Mouse (Mus musculus): ENCODE data around the gene 1600012H06Rik. TPM values are rescaled to one million over a fixed set of nuclear protein-coding genes. Genes with fewer than 3 reads are reported as not detected.

1600012H06Rik gene
- polyA plus RNA-seq, 1 experiment from 2014 or later, result 40.8 TPM

DNA sequence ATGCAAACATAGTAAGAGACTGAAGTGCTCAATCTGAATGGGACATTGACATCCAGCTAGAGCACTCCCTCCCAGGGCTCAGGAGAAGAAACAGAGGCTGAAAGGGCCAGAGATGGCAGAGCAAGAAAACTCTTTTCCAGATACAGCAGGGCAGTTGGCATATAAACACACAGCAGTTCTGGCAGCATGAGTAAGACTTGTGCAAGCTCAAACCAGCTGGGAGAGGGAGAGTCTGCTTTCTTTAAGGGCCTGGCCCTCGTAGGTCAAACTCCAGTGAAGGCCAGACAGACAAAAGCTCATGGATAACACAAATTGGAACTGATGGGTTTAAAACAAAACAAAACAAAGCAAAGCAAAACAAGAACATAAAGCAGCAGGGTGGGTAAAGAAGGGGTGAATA, 36.4 kb upstream of the 1600012H06Rik start:
- TF ChIP-seq CTCF (IDR thresholded peaks at IDR 0.05; ENCODE audit: low read depth), result no peak
- H3K9ac ChIP-seq (ENCODE audit: low read depth, low read length), result no peak overlapping the region
- no peak for ATAC-seq
- H3K4me1 ChIP-seq (replicated peaks; ENCODE audit: control insufficient read depth, insufficient read depth, low read length), result no peaks in the 10 kb centered on the region
- 43% methylated on average over 1 of the region's 1 CpGs for WGBS
- H3K9me3 ChIP-seq (ENCODE audit: control insufficient read depth), result no peaks in the 10 kb centered on the region
- no peak overlapping the region for H3K4me2 ChIP-seq (replicated peaks; ENCODE audit: low read depth)
- H3K36me3 ChIP-seq (ENCODE audit: control insufficient read depth, insufficient read depth), result no peaks in the 10 kb centered on the region
- no peak overlapping the region for H3K4me3 ChIP-seq (ENCODE audit: low read depth, low read length)
- no peaks in the 10 kb centered on the region for H3K27me3 ChIP-seq (replicated peaks; ENCODE audit: control insufficient read depth, insufficient read depth, low read length)
- no peak overlapping the region for H3K27ac ChIP-seq (ENCODE audit: low read depth, low read length)

GRCm38 (mm10) chr17:14907136-14907535, 35.8 kb upstream of the 1600012H06Rik start:
- no peaks in the 10 kb centered on the region for H3K9me3 ChIP-seq (ENCODE audit: control insufficient read depth)
- H3K4me2 ChIP-seq (replicated peaks; ENCODE audit: low read depth), result no peak overlapping the region
- no peak for ATAC-seq
- H3K27me3 ChIP-seq (replicated peaks; ENCODE audit: control insufficient read depth, insufficient read depth, low read length), result no peaks in the 10 kb centered on the region
- H3K4me3 ChIP-seq (ENCODE audit: low read depth, low read length), result no peak overlapping the region
- no peaks in the 10 kb centered on the region for H3K36me3 ChIP-seq (ENCODE audit: control insufficient read depth, insufficient read depth)
- H3K4me1 ChIP-seq (replicated peaks; ENCODE audit: control insufficient read depth, insufficient read depth, low read length), result no peaks in the 10 kb centered on the region
- H3K27ac ChIP-seq (ENCODE audit: low read depth, low read length), result no peak overlapping the region
- no peak for TF ChIP-seq CTCF (IDR thresholded peaks at IDR 0.05; ENCODE audit: low read depth)
- 58% methylated on average over 12 of the region's 12 CpGs for WGBS
- H3K9ac ChIP-seq (ENCODE audit: low read depth, low read length), result no peak overlapping the region

GRCm38 (mm10) chr17:14909331-14909730, 33.7 kb upstream of the 1600012H06Rik start:
- no peak overlapping the region for H3K4me3 ChIP-seq (ENCODE audit: low read depth, low read length)
- H3K27me3 ChIP-seq (replicated peaks; ENCODE audit: control insufficient read depth, insufficient read depth, low read length), result no peaks in the 10 kb centered on the region
- 82% methylated on average over 5 of the region's 5 CpGs for WGBS
- H3K27ac ChIP-seq (ENCODE audit: low read depth, low read length), result no peak overlapping the region
- no peak overlapping the region for H3K4me2 ChIP-seq (replicated peaks; ENCODE audit: low read depth)
- no peak for ATAC-seq
- H3K9me3 ChIP-seq (ENCODE audit: control insufficient read depth), result no peaks in the 10 kb centered on the region
- TF ChIP-seq CTCF (IDR thresholded peaks at IDR 0.05; ENCODE audit: low read depth), result no peak
- no peaks in the 10 kb centered on the region for H3K4me1 ChIP-seq (replicated peaks; ENCODE audit: control insufficient read depth, insufficient read depth, low read length)
- no peaks in the 10 kb centered on the region for H3K36me3 ChIP-seq (ENCODE audit: control insufficient read depth, insufficient read depth)
- H3K9ac ChIP-seq (ENCODE audit: low read depth, low read length), result no peak overlapping the region

DNA sequence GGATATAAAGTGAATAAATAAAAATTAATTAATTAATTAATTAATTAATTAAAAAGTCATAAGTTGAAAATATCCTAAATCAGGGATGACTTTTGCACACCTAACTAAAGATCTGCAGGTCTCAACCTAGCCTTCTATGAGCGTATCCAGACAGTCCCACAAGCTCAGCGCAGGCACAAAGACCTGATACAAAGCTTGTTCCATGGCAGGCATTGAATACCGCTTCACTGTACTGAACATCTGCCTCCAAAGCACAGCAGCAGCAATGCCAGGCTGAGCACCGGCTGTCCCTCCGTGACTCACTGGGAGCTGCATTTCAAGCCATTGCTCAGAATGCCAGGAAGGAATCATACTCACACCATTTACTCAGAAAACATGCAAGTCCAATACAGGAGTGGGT, 32.2 kb upstream of the 1600012H06Rik start:
- no peaks in the 10 kb centered on the region for H3K27me3 ChIP-seq (replicated peaks; ENCODE audit: control insufficient read depth, insufficient read depth, low read length)
- WGBS, result 92% methylated on average over 5 of the region's 5 CpGs
- no peak overlapping the region for H3K27ac ChIP-seq (ENCODE audit: low read depth, low read length)
- no peak overlapping the region for H3K9ac ChIP-seq (ENCODE audit: low read depth, low read length)
- H3K4me2 ChIP-seq (replicated peaks; ENCODE audit: low read depth), result no peak overlapping the region
- no peak overlapping the region for H3K4me3 ChIP-seq (ENCODE audit: low read depth, low read length)
- no peaks in the 10 kb centered on the region for H3K9me3 ChIP-seq (ENCODE audit: control insufficient read depth)
- TF ChIP-seq CTCF (IDR thresholded peaks at IDR 0.05; ENCODE audit: low read depth), result no peak
- no peaks in the 10 kb centered on the region for H3K36me3 ChIP-seq (ENCODE audit: control insufficient read depth, insufficient read depth)
- H3K4me1 ChIP-seq (replicated peaks; ENCODE audit: control insufficient read depth, insufficient read depth, low read length), result no peaks in the 10 kb centered on the region
- no peak for ATAC-seq

DNA sequence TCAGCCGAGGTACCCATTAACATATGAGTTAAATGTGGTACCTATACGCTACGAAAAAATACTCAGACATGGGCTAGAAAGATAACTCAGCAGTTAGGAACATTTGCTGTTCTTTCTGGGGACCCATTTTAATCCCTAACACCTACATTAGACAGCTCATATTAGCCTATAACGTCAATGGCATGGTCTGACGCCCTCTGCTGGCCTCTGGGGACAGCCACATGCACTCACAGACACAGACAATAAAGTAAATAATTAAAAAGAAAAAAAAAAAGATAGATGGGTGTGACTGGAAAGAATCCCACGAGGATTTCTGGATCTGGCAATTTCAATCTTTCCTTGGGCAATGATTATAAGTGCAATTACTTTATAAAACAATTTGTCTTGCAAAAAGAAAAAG, 30.6 kb upstream of the 1600012H06Rik start:
- 52% methylated on average over 6 of the region's 6 CpGs for WGBS
- Histone ChIP-seq H3K4me3 (ENCODE audit: low read depth, low read length) (no peak overlapping the region), H3K4me2 (replicated peaks; ENCODE audit: low read depth) (no peak overlapping the region), H3K36me3 (ENCODE audit: control insufficient read depth, insufficient read depth) (no peaks in the 10 kb centered on the region), H3K9me3 (ENCODE audit: control insufficient read depth) (no peaks in the 10 kb centered on the region), H3K27ac (ENCODE audit: low read depth, low read length) (no peak overlapping the region), H3K4me1 (replicated peaks; ENCODE audit: control insufficient read depth, insufficient read depth, low read length) (no peaks in the 10 kb centered on the region), H3K27me3 (replicated peaks; ENCODE audit: control insufficient read depth, insufficient read depth, low read length) (no peaks in the 10 kb centered on the region), H3K9ac (ENCODE audit: low read depth, low read length) (no peak overlapping the region)
- no peak for ATAC-seq
- TF ChIP-seq CTCF (IDR thresholded peaks at IDR 0.05; ENCODE audit: low read depth), result peak; percentile 49

DNA sequence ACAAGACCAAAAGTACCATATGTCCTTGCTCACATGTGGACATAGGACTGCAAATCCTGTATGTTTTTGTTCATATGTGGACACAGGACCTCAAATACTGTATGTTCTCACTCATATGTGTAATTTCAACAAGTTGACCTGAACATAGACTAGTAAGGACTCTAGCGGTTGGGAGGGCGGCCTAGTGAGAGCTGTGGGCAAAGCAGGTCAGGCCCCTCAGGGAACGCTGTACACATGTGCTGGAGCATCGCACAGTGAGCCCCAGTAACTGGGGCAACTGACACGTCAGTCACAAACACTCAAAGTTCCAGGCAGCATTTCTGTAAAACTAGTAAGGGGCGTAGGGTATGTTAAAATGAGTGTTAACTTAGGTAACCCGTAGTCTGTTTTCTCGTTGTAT, 30.0 kb upstream of the 1600012H06Rik start:
- H3K4me2 ChIP-seq (replicated peaks; ENCODE audit: low read depth), result no peak overlapping the region
- ATAC-seq, result no peak
- no peaks in the 10 kb centered on the region for H3K9me3 ChIP-seq (ENCODE audit: control insufficient read depth)
- no peak overlapping the region for H3K9ac ChIP-seq (ENCODE audit: low read depth, low read length)
- no peak overlapping the region for H3K27ac ChIP-seq (ENCODE audit: low read depth, low read length)
- no peak overlapping the region for H3K4me3 ChIP-seq (ENCODE audit: low read depth, low read length)
- no peaks in the 10 kb centered on the region for H3K36me3 ChIP-seq (ENCODE audit: control insufficient read depth, insufficient read depth)
- H3K27me3 ChIP-seq (replicated peaks; ENCODE audit: control insufficient read depth, insufficient read depth, low read length), result no peaks in the 10 kb centered on the region
- WGBS, result 85% methylated on average over 8 of the region's 8 CpGs
- no peak for TF ChIP-seq CTCF (IDR thresholded peaks at IDR 0.05; ENCODE audit: low read depth)
- no peaks in the 10 kb centered on the region for H3K4me1 ChIP-seq (replicated peaks; ENCODE audit: control insufficient read depth, insufficient read depth, low read length)

- H3K27me3 ChIP-seq (replicated peaks; ENCODE audit: control insufficient read depth, insufficient read depth, low read length), result no peaks in the 10 kb centered on the region
- TF ChIP-seq CTCF (IDR thresholded peaks at IDR 0.05; ENCODE audit: low read depth), result no peak
- H3K4me1 ChIP-seq (replicated peaks; ENCODE audit: control insufficient read depth, insufficient read depth, low read length), result no peaks in the 10 kb centered on the region
- 81% methylated on average over 4 of the region's 4 CpGs for WGBS
- H3K4me2 ChIP-seq (replicated peaks; ENCODE audit: low read depth), result no peak overlapping the region
- H3K36me3 ChIP-seq (ENCODE audit: control insufficient read depth, insufficient read depth), result no peaks in the 10 kb centered on the region
- no peak for ATAC-seq
- H3K9ac ChIP-seq (ENCODE audit: low read depth, low read length), result no peak overlapping the region
- no peaks in the 10 kb centered on the region for H3K9me3 ChIP-seq (ENCODE audit: control insufficient read depth)
- no peak overlapping the region for H3K27ac ChIP-seq (ENCODE audit: low read depth, low read length)
- H3K4me3 ChIP-seq (ENCODE audit: low read depth, low read length), result no peak overlapping the region
Observed at GRCm38 (mm10) chr17:14914401-14914800, 28.6 kb upstream of the 1600012H06Rik start.
